Mouse (Mus musculus) kidney, embryonic 16.5 days (tissue): ENCODE data around the gene 4931414P19Rik. TPM values are rescaled to one million over a fixed set of nuclear protein-coding genes. Genes with fewer than 3 reads are reported as not detected.

ENCODE experiments used
- ATAC-seq: fragments of 200-750 bp; cut with Nextera tagmentation; 2 replicates; pipeline ENCODE4 v1.8.0; 2017; ENCODE audit warnings: moderate TSS enrichment; ENCODE audit not compliant: low FRiP score, low TSS enrichment
- H3K27ac ChIP-seq: fragments of 300-500 bp; sonication (generic); 2 replicates; pipeline ENCODE4 v1.5.1; 2014; ENCODE audit warnings: low read length
- H3K27me3 ChIP-seq: fragments of 300-500 bp; sonication (generic); 2 replicates; pipeline ENCODE4 v1.6.1; 2014; ENCODE audit warnings: low read length, control low read depth, mixed read lengths; ENCODE audit not compliant: insufficient read depth
- H3K36me3 ChIP-seq: fragments of 300-500 bp; sonication (generic); 2 replicates; pipeline ENCODE4 v1.6.1; 2014; ENCODE audit warnings: low read length, control low read depth, mixed read lengths; ENCODE audit not compliant: insufficient read depth
- H3K4me1 ChIP-seq: fragments of 300-500 bp; sonication (generic); 2 replicates; pipeline ENCODE4 v1.6.1; 2014; ENCODE audit warnings: low read length, control low read depth, mixed read lengths; ENCODE audit not compliant: insufficient read depth
- H3K4me2 ChIP-seq: fragments of 300-500 bp; sonication (generic); replicated peaks from 2 replicates; pipeline ENCODE4 v1.6.1; 2014; ENCODE audit warnings: low read depth, low read length
- H3K4me3 ChIP-seq: fragments of 300-500 bp; sonication (generic); 2 replicates; pipeline ENCODE4 v1.5.1; 2014; ENCODE audit warnings: mild to moderate bottlenecking, low read length
- H3K9ac ChIP-seq: fragments of 300-500 bp; sonication (generic); replicated peaks from 2 replicates; pipeline ENCODE4 v1.6.1; 2014; ENCODE audit warnings: low read length
- H3K9me3 ChIP-seq: fragments of 300-500 bp; sonication (generic); 2 replicates; pipeline ENCODE4 v1.6.1; 2016; ENCODE audit warnings: low read length, control low read depth
- WGBS: fragments of 180-500 bp; shearing (Covaris S2); extraction: QIAGEN DNeasy Blood & Tissue Kit; methylation state at CpG from one replicate; pipeline ENCODE4 v1.1.7; 2014; 5-methylcytosine and 5-hydroxymethylcytosine counted together
- polyA plus RNA-seq: library from polyadenylated mRNA; unstranded; fragments of >200 nt; fragmentation: Nextera tagmentation; extraction: Ambion mirVana; gene quantifications from 2 replicates; pipeline ENCODE4 v1.2.1, GENCODE M21; 2015

The 4931414P19Rik gene
- polyA plus RNA-seq, 1 experiment from 2014 or later = 11.2 TPM

- under 1% methylated on average over 83 of the region's 84 CpGs for WGBS
- peak overlapping the region; percentile 93 for H3K4me3 ChIP-seq
- H3K4me1 ChIP-seq = peaks cover 42% of the 10 kb centered on the region
- H3K9ac ChIP-seq = peak overlapping the region; percentile 98
- H3K9me3 ChIP-seq = no peaks in the 10 kb centered on the region
- H3K4me2 ChIP-seq = peak overlapping the region; percentile 81
- peak; percentile 2; the same call in 1 of the 2 replicates for ATAC-seq
- no peaks in the 10 kb centered on the region for H3K27me3 ChIP-seq
- H3K36me3 ChIP-seq = peaks cover 10% of the 10 kb centered on the region
- peak overlapping the region; percentile 98 for H3K27ac ChIP-seq
Measured at GRCm38 (mm10) chr14:54576241-54577088, 29.3 kb downstream of the 4931414P19Rik start.

- Histone ChIP-seq H3K27ac (peak overlapping the region; percentile 98), H3K36me3 (peaks cover 18% of the 10 kb centered on the region), H3K9ac (peak overlapping the region; percentile 98), H3K4me1 (peaks cover 43% of the 10 kb centered on the region), H3K9me3 (no peaks in the 10 kb centered on the region), H3K27me3 (no peaks in the 10 kb centered on the region), H3K4me2 (peak overlapping the region; percentile 81), H3K4me3 (peak overlapping the region; percentile 93)
- peak; percentile 21; the same call in 1 of the 2 replicates for ATAC-seq
- under 1% methylated on average over 37 of the region's 39 CpGs for WGBS
Measured at GRCm38 (mm10) chr14:54575631-54576030, 30.2 kb downstream of the 4931414P19Rik start.

GRCm38 (mm10) chr14:54575031-54575430 is 30.8 kb downstream of the 4931414P19Rik start:
- no peak for ATAC-seq
- H3K9ac ChIP-seq = peak overlapping the region; percentile 98
- H3K9me3 ChIP-seq = no peaks in the 10 kb centered on the region
- 5% methylated on average over 8 of the region's 8 CpGs for WGBS
- H3K27ac ChIP-seq = peak overlapping the region; percentile 98
- H3K4me3 ChIP-seq = peak overlapping the region; percentile 93
- peaks cover 22% of the 10 kb centered on the region for H3K36me3 ChIP-seq
- H3K4me2 ChIP-seq = peak overlapping the region; percentile 81
- no peaks in the 10 kb centered on the region for H3K27me3 ChIP-seq
- H3K4me1 ChIP-seq = peaks cover 43% of the 10 kb centered on the region

- WGBS = 19% methylated on average over 4 of the region's 4 CpGs
- peak overlapping the region; percentile 98 for H3K9ac ChIP-seq
- 0 out of 2 replicates have a peak overlapping the region, but pooled peaks have one; percentile 23 for H3K27ac ChIP-seq
- no peak for ATAC-seq
- no peaks in the 10 kb centered on the region for H3K9me3 ChIP-seq
- H3K27me3 ChIP-seq = no peaks in the 10 kb centered on the region
- H3K4me1 ChIP-seq = peaks cover 49% of the 10 kb centered on the region
- peak overlapping the region; percentile 93 for H3K4me3 ChIP-seq
- H3K36me3 ChIP-seq = peaks cover 28% of the 10 kb centered on the region
- peak overlapping the region; percentile 81 for H3K4me2 ChIP-seq
Measured at GRCm38 (mm10) chr14:54574253-54574652, 31.5 kb downstream of the 4931414P19Rik start.

DNA sequence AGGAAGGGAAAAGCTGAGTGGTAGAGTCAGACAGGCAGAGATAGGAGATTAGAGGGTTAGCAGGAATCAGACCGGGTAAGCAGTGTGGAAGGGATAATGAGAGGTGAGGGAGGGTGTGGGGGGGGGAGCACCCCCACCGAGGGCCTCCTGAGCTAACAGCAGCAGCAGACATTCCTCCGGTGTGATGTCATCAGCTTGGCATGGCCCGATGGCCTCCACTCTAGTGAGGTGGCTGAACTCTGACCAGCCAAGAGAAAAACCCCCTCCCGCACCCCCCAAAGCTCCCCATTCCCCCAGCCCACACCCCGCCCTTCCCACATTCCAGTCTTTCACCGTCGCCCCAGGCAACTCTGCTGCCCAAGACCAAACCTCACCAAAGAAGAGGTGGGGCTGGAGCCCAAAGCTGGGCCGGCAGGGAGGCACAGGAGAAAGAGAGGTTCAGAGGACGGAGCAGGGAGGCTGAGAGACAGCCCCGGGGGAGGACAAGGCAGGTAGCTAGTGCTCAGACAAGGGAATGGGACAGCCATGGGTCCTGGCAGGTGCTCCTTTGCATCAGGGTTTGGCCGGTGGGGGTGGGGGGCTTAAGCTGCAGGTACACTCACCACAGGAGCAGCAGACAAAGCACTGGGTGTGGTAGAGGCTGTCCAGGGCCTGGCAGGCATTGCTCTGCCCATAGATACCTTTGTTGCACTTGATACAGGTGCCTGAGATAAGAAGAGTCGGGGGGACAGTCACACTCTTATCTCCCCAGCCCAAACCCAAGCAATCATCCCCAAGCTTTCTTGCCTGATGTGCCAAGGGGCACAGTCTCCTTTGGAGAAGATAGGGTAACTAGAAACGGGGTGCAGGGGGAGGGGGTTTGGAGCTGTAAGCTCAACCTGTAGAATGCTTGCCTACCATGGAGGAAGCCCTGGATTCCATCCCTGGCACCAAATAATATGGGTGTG is 32.7 kb downstream of the 4931414P19Rik start:
- Histone ChIP-seq H3K4me1 (peaks cover 43% of the 10 kb centered on the region), H3K4me2 (peak overlapping the region; percentile 81), H3K4me3 (peak overlapping the region; percentile 93), H3K9me3 (no peaks in the 10 kb centered on the region), H3K36me3 (peaks cover 37% of the 10 kb centered on the region), H3K27me3 (no peaks in the 10 kb centered on the region), H3K9ac (peak overlapping the region; percentile 98), H3K27ac (peak overlapping the region; percentile 79)
- WGBS = 16% methylated on average over 12 of the region's 14 CpGs
- peak; percentile 52 for ATAC-seq

- no peak for ATAC-seq
- Histone ChIP-seq H3K27me3 (no peaks in the 10 kb centered on the region), H3K4me1 (peaks cover 43% of the 10 kb centered on the region), H3K9ac (peak overlapping the region; percentile 14), H3K27ac (peak overlapping the region; percentile 79), H3K4me2 (peak overlapping the region; percentile 81; the same call in 1 of the 2 replicates), H3K4me3 (no peak overlapping the region), H3K9me3 (no peaks in the 10 kb centered on the region), H3K36me3 (peaks cover 46% of the 10 kb centered on the region)
- 66% methylated on average over 4 of the region's 4 CpGs for WGBS
Measured at GRCm38 (mm10) chr14:54572122-54572521, 33.7 kb downstream of the 4931414P19Rik start.

DNA sequence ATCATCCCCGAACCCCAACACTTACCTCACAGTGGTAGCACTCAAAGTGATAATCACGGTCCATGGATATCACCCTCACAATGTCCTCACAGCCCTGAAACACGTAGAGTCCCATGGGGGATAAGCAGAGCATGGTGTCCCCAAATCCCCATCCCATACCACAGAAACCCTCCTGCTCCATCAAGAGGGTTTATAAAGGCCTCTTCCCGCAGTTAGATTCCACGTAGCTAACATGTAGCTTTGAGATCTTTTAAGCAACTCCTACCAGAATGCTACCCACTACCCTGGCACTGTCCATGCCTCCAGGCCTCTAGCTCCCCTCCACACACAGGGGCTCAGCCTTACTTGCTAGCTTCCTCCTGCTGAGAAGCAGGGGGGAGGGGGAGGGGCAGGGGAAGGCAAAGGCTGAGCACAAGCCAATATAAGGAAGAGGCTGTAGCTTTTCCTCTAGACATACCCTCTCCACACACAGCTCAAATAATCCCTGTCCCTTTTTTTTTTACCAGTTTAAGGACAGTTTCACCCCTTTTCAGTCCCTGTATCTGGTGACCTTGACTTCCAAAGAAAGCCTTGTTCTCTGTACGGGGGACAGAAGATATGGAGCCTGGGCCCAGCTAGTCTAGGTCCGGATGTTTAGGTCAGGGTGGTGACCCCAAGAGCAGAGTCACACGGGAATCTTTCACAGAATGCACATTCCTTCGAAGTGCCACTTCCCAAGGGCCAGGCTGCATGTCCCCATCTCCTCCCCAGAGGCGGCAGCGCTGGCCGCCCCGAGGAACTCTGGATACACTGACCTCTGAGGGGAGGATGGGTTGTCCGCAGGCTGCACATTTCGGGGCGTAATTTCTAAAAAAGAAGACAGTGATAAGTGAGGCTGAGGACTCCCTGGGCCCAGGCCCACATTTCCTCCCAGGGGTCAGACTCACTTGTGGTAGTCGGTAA is 36.1 kb downstream of the 4931414P19Rik start:
- Histone ChIP-seq H3K36me3 (peaks cover 47% of the 10 kb centered on the region), H3K9ac (no peak overlapping the region), H3K27ac (0 out of 2 replicates have a peak overlapping the region, but pooled peaks have one; percentile 8), H3K4me3 (no peak overlapping the region), H3K9me3 (no peaks in the 10 kb centered on the region), H3K4me2 (no peak overlapping the region), H3K27me3 (no peaks in the 10 kb centered on the region), H3K4me1 (peaks cover 39% of the 10 kb centered on the region)
- no peak for ATAC-seq
- 60% methylated on average over 17 of the region's 17 CpGs for WGBS

DNA sequence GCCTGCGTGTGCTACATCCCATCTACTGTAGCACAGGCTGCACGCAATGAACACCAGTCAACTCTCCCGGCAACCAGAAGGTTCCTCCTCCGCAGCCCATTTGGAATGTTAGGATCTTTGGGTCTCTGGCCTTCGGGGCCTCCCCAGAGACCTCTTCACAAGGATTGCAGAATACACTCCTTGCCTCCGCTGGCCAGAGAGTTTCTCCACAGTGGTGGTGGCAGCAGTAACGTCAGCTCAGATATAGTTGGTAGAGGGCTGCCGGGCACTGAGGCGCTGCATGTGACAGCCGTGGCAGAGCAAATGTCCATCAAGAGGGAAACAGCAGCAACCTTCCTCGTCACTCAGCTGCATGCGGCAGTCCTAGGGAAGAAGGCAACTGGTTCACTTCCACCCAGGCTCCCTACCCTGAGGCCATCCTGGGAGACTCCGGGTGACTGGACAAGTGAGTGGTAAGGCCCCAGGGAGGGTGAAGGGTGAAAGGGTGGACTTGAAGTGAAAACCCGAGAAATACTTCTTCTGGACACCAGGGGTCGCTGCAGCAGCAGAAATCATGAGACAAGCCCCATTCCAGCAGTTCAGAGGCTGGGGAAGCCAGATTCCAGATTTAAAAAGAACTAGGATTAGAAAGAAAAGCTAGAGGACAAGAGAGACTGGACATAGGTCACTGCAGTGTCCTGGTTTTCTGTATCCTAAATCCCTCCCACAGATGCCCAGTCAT is 36.9 kb downstream of the 4931414P19Rik start:
- peaks cover 47% of the 10 kb centered on the region for H3K36me3 ChIP-seq

More for the DNA sequence above, 36.9 kb downstream of the 4931414P19Rik start:
- H3K27me3 ChIP-seq = no peaks in the 10 kb centered on the region
- H3K4me3 ChIP-seq = no peak overlapping the region
- ATAC-seq = no peak
- no peak overlapping the region for H3K4me2 ChIP-seq
- WGBS = 68% methylated on average over 15 of the region's 15 CpGs
- H3K9me3 ChIP-seq = no peaks in the 10 kb centered on the region
- 0 out of 2 replicates have a peak overlapping the region, but pooled peaks have one; percentile 8 for H3K27ac ChIP-seq
- no peak overlapping the region for H3K9ac ChIP-seq
- H3K4me1 ChIP-seq = peaks cover 31% of the 10 kb centered on the region
